Mouse (Mus musculus) hindbrain, embryonic 15.5 days (tissue): ENCODE data around the gene Itga3. TPM values are rescaled to one million over a fixed set of nuclear protein-coding genes. Genes with fewer than 3 reads are reported as not detected.
A peak's percentile ranks its signal among the peaks of the same experiment; 100 is the strongest.

ENCODE experiments used
- ATAC-seq: fragments of 200-750 bp; cut with Nextera tagmentation; 2 replicates; pipeline ENCODE4 v1.8.0; 2017; ENCODE audit warnings: low read depth, moderate number of reproducible peaks, moderate TSS enrichment; ENCODE audit not compliant: low FRiP score
- H3K27ac ChIP-seq: fragments of 300-500 bp; sonication (generic); replicated peaks from 2 replicates; pipeline ENCODE4 v1.5.1; 2015; ENCODE audit warnings: mild to moderate bottlenecking, inconsistent platforms
- H3K27me3 ChIP-seq: fragments of 300-500 bp; sonication (generic); 2 replicates; pipeline ENCODE4 v1.6.1; 2015; ENCODE audit warnings: control low read depth, inconsistent platforms
- H3K36me3 ChIP-seq: fragments of 300-500 bp; sonication (generic); 2 replicates; pipeline ENCODE4 v1.6.1; 2015; ENCODE audit warnings: control low read depth, inconsistent platforms
- H3K4me1 ChIP-seq: fragments of 300-500 bp; sonication (generic); replicated peaks from 2 replicates; pipeline ENCODE4 v1.6.1; 2015; ENCODE audit warnings: control low read depth, inconsistent platforms
- H3K4me2 ChIP-seq: fragments of 300-500 bp; sonication (generic); 2 replicates; pipeline ENCODE4 v1.6.1; 2015; ENCODE audit warnings: moderate library complexity, mild to moderate bottlenecking, inconsistent platforms
- H3K4me3 ChIP-seq: fragments of 300-500 bp; sonication (generic); 2 replicates; pipeline ENCODE4 v1.5.1; 2015; ENCODE audit warnings: mild to moderate bottlenecking, inconsistent platforms
- H3K9ac ChIP-seq: fragments of 300-500 bp; sonication (generic); 2 replicates; pipeline ENCODE4 v1.6.1; 2015; ENCODE audit warnings: inconsistent platforms
- H3K9me3 ChIP-seq: fragments of 300-500 bp; sonication (generic); 2 replicates; pipeline ENCODE4 v1.6.1; 2016; ENCODE audit warnings: control low read depth, inconsistent platforms
- WGBS: fragments of 180-500 bp; shearing (Covaris S2); methylation state at CpG from one replicate; pipeline ENCODE4 v1.1.7; 2015; 5-methylcytosine and 5-hydroxymethylcytosine counted together
- polyA plus RNA-seq: library from polyadenylated mRNA; unstranded; fragments of >200 nt; fragmentation: Nextera tagmentation; extraction: Ambion mirVana; gene quantifications from 2 replicates; pipeline ENCODE4 v1.2.1, GENCODE M21; 2015

Itga3 gene
- polyA plus RNA-seq, 1 experiment from 2014 or later = 17.9 TPM

DNA sequence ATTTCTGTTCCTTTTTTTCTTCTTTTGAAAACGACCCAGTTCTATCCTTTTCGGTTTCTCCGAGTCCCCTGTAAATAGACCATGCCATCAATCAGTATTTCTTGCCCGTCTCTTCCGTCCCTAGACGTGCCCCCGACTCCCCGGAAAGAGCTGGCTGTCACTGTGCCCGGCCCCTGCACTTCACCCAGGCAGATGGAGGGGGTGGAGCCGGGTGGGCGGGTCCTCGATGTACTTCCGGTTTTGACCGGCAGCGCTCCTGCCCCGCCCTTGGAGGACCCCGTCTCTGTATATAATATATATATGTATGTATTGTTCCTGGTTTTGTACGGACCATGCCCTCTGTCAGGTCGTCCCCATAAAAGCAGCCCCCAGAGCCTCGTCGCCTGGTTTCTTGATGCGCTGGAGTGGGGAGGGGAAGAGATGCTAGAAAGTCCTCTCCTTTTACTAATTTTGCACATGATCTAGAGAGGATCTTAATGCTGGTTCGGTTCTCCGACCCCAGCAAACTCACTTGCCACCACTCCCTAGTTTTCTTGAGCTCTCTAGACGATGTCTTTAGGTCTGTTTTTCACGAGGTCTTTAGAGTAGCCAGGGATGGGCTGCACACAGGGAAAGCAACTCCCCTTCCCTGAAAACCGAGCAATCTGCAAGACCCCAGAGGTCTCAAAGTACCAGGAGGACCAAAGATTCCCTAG, 69.9 kb downstream of the Itga3 start:
- ATAC-seq = peak; percentile 57

DNA sequence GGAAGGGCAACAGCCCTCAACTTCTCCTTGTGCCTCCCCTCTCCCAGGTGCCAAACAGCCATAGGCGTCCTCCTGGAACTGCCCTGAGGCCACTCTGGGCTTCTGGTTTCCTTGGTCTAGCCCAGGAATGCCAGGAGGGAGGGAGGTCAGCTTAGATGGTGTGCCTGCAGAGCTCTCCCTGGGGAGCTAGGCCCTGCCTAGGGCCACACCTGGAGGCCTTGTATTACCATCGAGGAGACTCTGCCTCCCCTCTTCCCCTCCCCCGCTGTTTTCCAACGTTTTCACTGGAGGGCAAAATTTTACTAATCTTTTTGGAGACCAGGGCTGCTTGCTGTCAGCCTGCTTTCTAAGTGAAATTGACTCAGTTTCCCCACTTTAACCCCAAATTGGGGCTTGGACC, 70.6 kb downstream of the Itga3 start:
- ATAC-seq = no peak
- peak overlapping the region; percentile 71 for H3K4me2 ChIP-seq
- no peaks in the 10 kb centered on the region for H3K27me3 ChIP-seq
- WGBS = 41% methylated on average over 4 of the region's 4 CpGs
- peaks cover 25% of the 10 kb centered on the region for H3K36me3 ChIP-seq
- peak overlapping the region; percentile 95 for H3K27ac ChIP-seq
- no peak overlapping the region; the same call in 1 of the 2 replicates for H3K9ac ChIP-seq
- peaks cover 39% of the 10 kb centered on the region for H3K4me1 ChIP-seq
- H3K9me3 ChIP-seq = no peaks in the 10 kb centered on the region
- peak overlapping the region; percentile 38 for H3K4me3 ChIP-seq

More for the DNA sequence above, 69.9 kb downstream of the Itga3 start:
- H3K9ac ChIP-seq = peak overlapping the region; percentile 51
- peaks cover 43% of the 10 kb centered on the region for H3K4me1 ChIP-seq
- H3K27ac ChIP-seq = peak overlapping the region; percentile 95
- no peaks in the 10 kb centered on the region for H3K9me3 ChIP-seq
- no peaks in the 10 kb centered on the region for H3K27me3 ChIP-seq
- H3K4me3 ChIP-seq = peak overlapping the region; percentile 38
- peaks cover 21% of the 10 kb centered on the region for H3K36me3 ChIP-seq
- 1% methylated on average over 27 of the region's 27 CpGs for WGBS
- peak overlapping the region; percentile 71 for H3K4me2 ChIP-seq

DNA sequence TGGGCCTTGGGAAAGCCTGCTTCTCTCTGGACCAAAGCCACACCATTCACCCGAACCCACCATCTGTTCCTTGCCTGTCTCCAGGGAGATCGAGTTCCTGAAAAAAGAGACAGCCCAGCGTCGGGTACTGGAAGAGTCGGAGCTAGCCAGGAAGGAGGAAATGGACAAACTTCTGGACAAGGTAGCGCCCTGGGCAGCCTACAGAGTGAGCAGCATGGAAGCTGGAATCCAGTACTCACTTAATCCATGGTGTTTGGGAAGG, 71.7 kb downstream of the Itga3 start:
- Histone ChIP-seq H3K9ac (no peak overlapping the region), H3K27ac (no peak overlapping the region), H3K4me3 (no peak overlapping the region), H3K4me1 (peaks cover 48% of the 10 kb centered on the region), H3K4me2 (no peak overlapping the region), H3K9me3 (no peaks in the 10 kb centered on the region), H3K36me3 (peaks cover 25% of the 10 kb centered on the region), H3K27me3 (no peaks in the 10 kb centered on the region)
- ATAC-seq = no peak
- 51% methylated on average over 6 of the region's 6 CpGs for WGBS

- WGBS = 85% methylated on average over 12 of the region's 12 CpGs
- Histone ChIP-seq H3K9me3 (no peaks in the 10 kb centered on the region), H3K4me2 (no peak overlapping the region), H3K36me3 (peaks cover 25% of the 10 kb centered on the region), H3K27me3 (no peaks in the 10 kb centered on the region), H3K4me1 (peaks cover 46% of the 10 kb centered on the region), H3K4me3 (no peak overlapping the region), H3K27ac (no peak overlapping the region), H3K9ac (no peak overlapping the region)
- ATAC-seq = no peak
Observed at GRCm38 (mm10) chr11:95004136-95004936, 72.3 kb downstream of the Itga3 start.

DNA sequence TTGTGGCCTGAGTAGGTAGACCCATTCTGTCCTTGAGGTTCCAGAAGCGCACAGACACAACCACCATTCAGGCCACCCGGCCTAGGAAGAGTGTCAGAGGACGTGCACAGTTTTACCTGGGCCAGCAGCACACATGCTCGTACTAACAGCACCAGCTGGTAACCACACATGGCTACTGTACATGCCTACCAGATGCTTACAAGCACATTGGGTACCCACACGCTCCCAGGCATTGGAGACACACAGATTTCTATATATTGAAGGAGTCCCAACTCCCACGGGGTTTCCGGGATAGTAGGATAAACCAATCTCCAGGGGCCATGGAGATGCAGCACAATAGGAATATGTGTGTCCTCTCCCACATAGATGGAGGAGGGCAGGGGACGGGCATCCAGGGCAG, 73.9 kb downstream of the Itga3 start:
- Histone ChIP-seq H3K4me2 (no peak overlapping the region), H3K4me3 (no peak overlapping the region), H3K36me3 (peaks cover 26% of the 10 kb centered on the region), H3K9me3 (no peaks in the 10 kb centered on the region), H3K27ac (no peak overlapping the region), H3K4me1 (peaks cover 39% of the 10 kb centered on the region), H3K27me3 (no peaks in the 10 kb centered on the region), H3K9ac (no peak overlapping the region)
- no peak for ATAC-seq
- WGBS = 93% methylated on average over 8 of the region's 8 CpGs

DNA sequence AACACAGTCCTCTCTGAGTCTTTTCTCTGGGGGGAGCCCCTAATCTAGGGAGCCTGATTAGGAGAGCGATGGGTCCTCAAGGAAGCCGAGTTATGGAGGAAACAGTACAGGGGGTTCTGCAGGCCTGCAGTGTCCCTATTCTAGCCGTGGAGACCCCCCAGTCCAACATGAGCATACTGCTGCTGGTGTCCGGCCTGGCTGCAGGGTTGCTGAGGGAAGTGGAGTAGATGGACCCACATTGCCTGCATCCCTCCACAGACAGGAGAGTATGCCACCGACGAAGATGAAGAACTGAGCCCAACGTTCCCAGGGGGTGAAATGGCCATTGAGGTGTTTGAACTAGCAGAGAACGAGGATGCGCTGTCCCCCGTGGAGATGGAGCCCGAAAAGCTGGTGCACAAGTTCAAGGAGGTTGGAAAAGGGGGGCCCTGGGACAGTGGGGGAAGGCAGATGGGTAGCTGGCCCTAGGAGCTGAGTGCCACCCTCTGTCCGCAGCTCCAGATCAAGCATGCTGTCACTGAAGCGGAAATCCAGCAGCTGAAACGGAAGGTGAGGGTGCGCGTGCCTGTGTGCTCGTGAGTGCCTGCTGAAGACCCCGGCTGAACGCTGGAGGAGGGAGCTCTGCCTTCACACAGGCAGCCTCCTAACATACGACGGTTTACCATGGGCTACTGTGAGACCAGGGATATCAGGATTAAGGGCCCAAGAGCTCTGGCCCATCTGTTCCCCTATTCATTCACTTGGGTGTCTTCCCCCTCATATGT, 74.8 kb downstream of the Itga3 start:
- no peak overlapping the region for H3K4me2 ChIP-seq
- H3K9ac ChIP-seq = no peak overlapping the region
- peaks cover 33% of the 10 kb centered on the region for H3K36me3 ChIP-seq
- ATAC-seq = no peak
- peaks cover 35% of the 10 kb centered on the region for H3K4me1 ChIP-seq
- no peak overlapping the region for H3K4me3 ChIP-seq
- H3K27ac ChIP-seq = no peak overlapping the region
- H3K27me3 ChIP-seq = no peaks in the 10 kb centered on the region
- 83% methylated on average over 21 of the region's 21 CpGs for WGBS
- H3K9me3 ChIP-seq = no peaks in the 10 kb centered on the region

GRCm38 (mm10) chr11:95001058-95001457, 75.5 kb downstream of the Itga3 start:
- Histone ChIP-seq H3K4me1 (peaks cover 34% of the 10 kb centered on the region), H3K4me3 (no peak overlapping the region), H3K9ac (peak overlapping the region; percentile 12; the same call in 1 of the 2 replicates), H3K36me3 (peaks cover 38% of the 10 kb centered on the region), H3K27me3 (no peaks in the 10 kb centered on the region), H3K4me2 (peak overlapping the region; percentile 16; the same call in 1 of the 2 replicates), H3K27ac (peak overlapping the region; percentile 67), H3K9me3 (no peaks in the 10 kb centered on the region)
- peak; percentile 49; the same call in 1 of the 2 replicates for ATAC-seq
- 0% methylated on average over 8 of the region's 8 CpGs for WGBS

DNA sequence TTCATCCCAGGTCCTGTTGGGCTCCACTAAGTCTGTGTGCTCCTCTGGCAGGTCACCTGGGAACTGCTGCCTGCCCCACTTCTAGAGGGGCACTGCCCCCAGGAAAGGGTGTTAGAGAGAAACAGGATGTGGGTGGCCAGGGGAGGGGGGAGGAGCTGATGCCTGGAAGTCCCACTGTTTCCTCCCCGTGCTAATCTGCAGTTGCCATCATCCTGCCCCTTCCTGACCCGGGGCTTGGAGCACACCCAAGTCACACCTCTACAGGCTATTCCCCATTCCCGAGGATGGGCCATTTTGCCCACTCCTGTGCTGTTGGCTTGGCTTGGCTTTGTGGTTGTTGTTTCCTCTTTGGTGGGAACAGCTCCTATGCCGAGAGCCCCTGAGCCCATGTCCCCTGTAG, 76.1 kb downstream of the Itga3 start:
- 0 out of 2 replicates have a peak, but pooled peaks have one; percentile 3 for ATAC-seq
- peaks cover 36% of the 10 kb centered on the region for H3K4me1 ChIP-seq

DNA sequence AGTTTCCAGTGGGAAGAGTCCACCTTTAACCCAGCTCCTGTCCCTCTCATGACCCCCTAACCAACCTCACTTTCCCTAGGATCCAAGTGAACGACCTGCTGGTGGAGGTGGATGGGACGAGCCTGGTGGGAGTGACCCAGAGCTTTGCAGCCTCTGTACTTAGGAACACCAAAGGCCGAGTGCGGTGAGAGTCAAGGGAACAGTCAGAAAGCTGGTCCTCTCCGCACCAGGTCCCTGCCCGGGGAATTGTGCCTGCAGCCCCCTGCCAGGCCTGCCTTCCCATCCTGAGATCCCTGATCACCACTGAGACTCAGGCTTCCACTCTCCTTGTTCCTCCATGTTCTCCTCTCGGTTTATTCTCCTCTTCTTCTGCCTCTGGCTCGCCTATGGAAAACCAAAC, 76.5 kb downstream of the Itga3 start:
- Histone ChIP-seq H3K27me3 (no peaks in the 10 kb centered on the region), H3K4me3 (no peak overlapping the region), H3K27ac (peak overlapping the region; percentile 67; the same call in 1 of the 2 replicates), H3K36me3 (peaks cover 38% of the 10 kb centered on the region), H3K9me3 (no peaks in the 10 kb centered on the region), H3K4me1 (peaks cover 40% of the 10 kb centered on the region), H3K4me2 (no peak overlapping the region), H3K9ac (no peak overlapping the region)
- no peak for ATAC-seq
- WGBS = 77% methylated on average over 8 of the region's 8 CpGs

More for the DNA sequence above, 76.1 kb downstream of the Itga3 start:
- Histone ChIP-seq H3K9me3 (no peaks in the 10 kb centered on the region), H3K4me2 (peak overlapping the region; percentile 16; the same call in 1 of the 2 replicates), H3K36me3 (peaks cover 38% of the 10 kb centered on the region), H3K4me3 (no peak overlapping the region), H3K9ac (peak overlapping the region; percentile 12; the same call in 1 of the 2 replicates), H3K27me3 (no peaks in the 10 kb centered on the region), H3K27ac (peak overlapping the region; percentile 67)
- WGBS = 38% methylated on average over 4 of the region's 4 CpGs

- peaks cover 60% of the 10 kb centered on the region for H3K4me1 ChIP-seq
- ATAC-seq = peak; percentile 36
- H3K4me3 ChIP-seq = no peak overlapping the region
- H3K36me3 ChIP-seq = peaks cover 31% of the 10 kb centered on the region
- H3K4me2 ChIP-seq = peak overlapping the region; percentile 7; the same call in 1 of the 2 replicates
- H3K27ac ChIP-seq = peak overlapping the region; percentile 31; the same call in 1 of the 2 replicates
- H3K9ac ChIP-seq = no peak overlapping the region
- no peaks in the 10 kb centered on the region for H3K27me3 ChIP-seq
- no peaks in the 10 kb centered on the region for H3K9me3 ChIP-seq
- 58% methylated on average over 16 of the region's 16 CpGs for WGBS
Observed at GRCm38 (mm10) chr11:94998041-94998531, 78.5 kb downstream of the Itga3 start.

GRCm38 (mm10) chr11:94997596-94997995, 79.0 kb downstream of the Itga3 start:
- no peak overlapping the region for H3K4me3 ChIP-seq
- no peaks in the 10 kb centered on the region for H3K9me3 ChIP-seq
- 59% methylated on average over 5 of the region's 5 CpGs for WGBS
- peaks cover 27% of the 10 kb centered on the region for H3K36me3 ChIP-seq
- H3K4me2 ChIP-seq = peak overlapping the region; percentile 7; the same call in 1 of the 2 replicates
- no peak for ATAC-seq
- H3K4me1 ChIP-seq = peaks cover 65% of the 10 kb centered on the region
- no peaks in the 10 kb centered on the region for H3K27me3 ChIP-seq
- no peak overlapping the region for H3K9ac ChIP-seq
- H3K27ac ChIP-seq = peak overlapping the region; percentile 31; the same call in 1 of the 2 replicates
